Mouse (Mus musculus): ENCODE measurements at regions not wholly inside any gene's neighbourhood (a gene's known extent, or its start where the extent isn't known, plus 50 kb on each side); places are given as distances from the start of the nearest gene placed in this dataset.

DNA sequence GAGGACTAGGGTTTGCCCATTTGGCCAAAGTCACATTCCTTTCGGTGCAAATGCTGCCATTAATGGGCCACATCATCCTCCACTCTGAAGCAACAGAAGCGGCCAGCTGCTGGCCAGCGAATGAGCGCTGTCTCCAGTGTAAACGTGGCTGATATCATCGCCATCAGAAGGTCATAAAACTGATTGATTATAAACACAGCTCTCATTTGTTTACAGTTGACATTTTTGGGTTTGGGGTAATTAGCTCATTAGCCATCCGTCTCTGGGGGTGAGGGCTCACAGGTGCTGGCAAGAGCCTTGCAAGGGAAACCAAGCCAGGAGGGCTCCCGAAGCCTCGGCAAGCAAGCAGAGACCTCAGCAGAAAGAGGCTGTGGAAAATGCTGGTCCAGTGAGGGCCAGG lies 101.1 kb upstream of the Bmp4 start:
- TF ChIP-seq EP300 (IDR thresholded peaks at IDR 0.05; ENCODE audit: low read depth) (no peak), CTCF (IDR thresholded peaks at IDR 0.05; ENCODE audit: low read depth) (no peak)

Data from liver, embryonic 14.5 days (tissue).